Mouse (Mus musculus): Measurements from ENCODE around the gene Gm29644. TPM values are rescaled to one million over a fixed set of nuclear protein-coding genes. Genes with fewer than 3 reads are reported as not detected.
"Not testable (repeated sequence)": the region's sequence is repeated elsewhere in the genome, so short reads cannot be mapped to it uniquely, and the experiment has no call there.

Gm29644 gene
- polyA plus RNA-seq (2015; fragmentation: Nextera tagmentation; extraction: Ambion mirVana), result not detected in 2 replicates

GRCm38 (mm10) chrY:70303187-70303586 lies at the start of gene Gm29644, which contains the start of gene Gm29423:
Gene Gm29644, minus strand, starts transcription at chrY:70303343.
Gene Gm29423, minus strand, starts transcription at chrY:70303287.
- H3K4me1 ChIP-seq (ENCODE audit: control insufficient read depth, insufficient read depth, low read length); H3K9ac ChIP-seq (ENCODE audit: low read depth, low read length); H3K4me3 ChIP-seq (ENCODE audit: low read length); H3K9me3 ChIP-seq (ENCODE audit: control insufficient read depth, low read length); H3K4me2 ChIP-seq (ENCODE audit: low read depth, low read length); H3K27me3 ChIP-seq (replicated peaks; ENCODE audit: control insufficient read depth, insufficient read depth, low read length); H3K27ac ChIP-seq (ENCODE audit: low read length); H3K36me3 ChIP-seq (ENCODE audit: control insufficient read depth, insufficient read depth, low read length); ATAC-seq: not testable (repeated sequence)
- WGBS, result no CpG with 5 or more reads among the region's 2 CpGs

DNA sequence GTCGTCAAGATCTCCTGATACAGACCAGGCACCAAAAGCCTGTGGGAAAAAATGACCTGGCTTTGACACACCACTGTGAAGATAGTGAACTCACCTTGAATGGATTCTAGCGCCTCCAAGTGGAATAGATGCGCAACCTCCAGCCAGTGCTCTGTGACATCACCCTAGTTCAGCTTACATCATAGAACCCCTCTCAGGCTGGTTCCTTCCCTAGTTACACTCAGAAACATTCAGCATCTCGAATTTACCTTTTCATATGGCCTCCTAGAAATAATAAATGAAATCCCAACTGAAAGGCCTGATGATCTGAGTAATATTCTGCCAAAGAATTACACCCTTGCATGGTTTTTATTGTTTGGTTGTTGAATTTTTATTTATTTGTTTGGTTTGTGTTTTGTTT lies 29.6 kb downstream of the Gm29644 start, which contains the start of gene Gm21118:
TSS of gene Gm21118 (minus strand) at position 101 of the 400 bp plus-strand sequence.
- no CpG with 5 or more reads among the region's 4 CpGs for WGBS
- H3K27ac ChIP-seq (ENCODE audit: low read length); H3K9ac ChIP-seq (ENCODE audit: low read depth, low read length); H3K4me2 ChIP-seq (ENCODE audit: low read depth, low read length); H3K4me3 ChIP-seq (ENCODE audit: low read length); H3K4me1 ChIP-seq (ENCODE audit: control insufficient read depth, insufficient read depth, low read length); ATAC-seq; H3K9me3 ChIP-seq (ENCODE audit: control insufficient read depth, low read length); H3K36me3 ChIP-seq (ENCODE audit: control insufficient read depth, insufficient read depth, low read length); H3K27me3 ChIP-seq (replicated peaks; ENCODE audit: control insufficient read depth, insufficient read depth, low read length): not testable (repeated sequence)

Other genes starting within 250 kb of the Gm29644 start
- not detected in 2 replicates for gene Gm21118, start 29.7 kb downstream of the Gm29644 start, polyA plus RNA-seq (2015; fragmentation: Nextera tagmentation; extraction: Ambion mirVana)
- gene Gm29423, start 56 bp downstream of the Gm29644 start, polyA plus RNA-seq (2015; fragmentation: Nextera tagmentation; extraction: Ambion mirVana), result not detected in 2 replicates
- not detected in 2 replicates for gene Gm20888, start 138.5 kb upstream of the Gm29644 start, polyA plus RNA-seq (2015; fragmentation: Nextera tagmentation; extraction: Ambion mirVana)